9 mouse cellular contexts compared by ENCODE assay signal in genomic region chr11:74924149-74924548, GRCm38 (mm10). TPM values are rescaled to one million over a fixed set of nuclear protein-coding genes. Genes with fewer than 3 reads are reported as not detected.
A peak's percentile ranks its signal among the peaks of the same experiment; 100 is the strongest.
DNase-seq lines count a peak whose midpoint lies in the region; ATAC-seq lines count a peak whose summit lies in the region.
"Had no signal": no experiment of that assay in that cellular context is flagged by ENCODE, and none has a peak within 500 bp of the region (broad histone marks: within the 10 kb centered on the region; RNA-seq: fewer than 3 reads in every experiment).

No protein-coding gene starts in this region.

- no peak overlapping the region for H3K9ac ChIP-seq in midbrain, embryonic 11.5 days (ENCODE audit: low read length)
- H3K9ac ChIP-seq in midbrain, embryonic 15.5 days: no peak overlapping the region

- peaks cover 14% of the 10 kb centered on the region for H3K4me1 ChIP-seq in midbrain, embryonic 11.5 days (ENCODE audit: control insufficient read depth, insufficient read depth, low read length)
- H3K4me1 ChIP-seq in midbrain, embryonic 15.5 days: peaks cover 25% of the 10 kb centered on the region
- H3K4me1 ChIP-seq in limb, embryonic 10.5 days: peaks cover 22% of the 10 kb centered on the region

- DNase-seq in adrenal gland, adult (ENCODE audit: inconsistent age in 2 of 2, low spot score in 1 of 2): peak; percentile 36 to 58
- no peak for DNase-seq in adrenal gland, adult 8-10 months
- DNase-seq in midbrain, embryonic 11.5 days (ENCODE audit: low spot score, missing footprints): peak; percentile 78
- peak; percentile 30 to 60 for DNase-seq in cerebellum, postnatal 14 days
- peak; percentile 43 for DNase-seq in limb, embryonic 10.5 days (ENCODE audit: low spot score)
- peak; percentile 51 for DNase-seq in spleen, adult 12 weeks (ENCODE audit: low spot score)
- DNase-seq in urinary bladder, postnatal 25 days (ENCODE audit: low spot score): no peak

- no peak overlapping the region for H3K27ac ChIP-seq in midbrain, embryonic 11.5 days (ENCODE audit: low read depth, low read length)
- no peak overlapping the region for H3K27ac ChIP-seq in midbrain, embryonic 15.5 days
- no peak overlapping the region for H3K27ac ChIP-seq in limb, embryonic 10.5 days
- H3K27ac ChIP-seq: heart, embryonic 15.5 days had no signal

- no peak overlapping the region for H3K4me3 ChIP-seq in midbrain, embryonic 11.5 days (ENCODE audit: low read depth, low read length)
- H3K4me3 ChIP-seq in midbrain, embryonic 15.5 days: no peak overlapping the region
- no peak overlapping the region for H3K4me3 ChIP-seq in limb, embryonic 10.5 days

- ATAC-seq in midbrain, embryonic 11.5 days (ENCODE audit: low FRiP score): no peak
- ATAC-seq in midbrain, embryonic 15.5 days (replicated peaks): no peak

- H3K27me3 ChIP-seq in midbrain, embryonic 11.5 days (ENCODE audit: control insufficient read depth, insufficient read depth, low read length): no peaks in the 10 kb centered on the region
- no peaks in the 10 kb centered on the region for H3K27me3 ChIP-seq in midbrain, embryonic 15.5 days (replicated peaks)
- no peaks in the 10 kb centered on the region for H3K27me3 ChIP-seq in limb, embryonic 10.5 days (ENCODE audit: low read depth, poor library complexity, severe bottlenecking)
- H3K27me3 ChIP-seq: heart, embryonic 15.5 days had no signal

- H3K36me3 ChIP-seq in midbrain, embryonic 11.5 days (ENCODE audit: control insufficient read depth, insufficient read depth, low read length): peaks cover under 1% of the 10 kb centered on the region; the same call in 1 of the 2 replicates
- peaks cover 3% of the 10 kb centered on the region; the same call in 1 of the 2 replicates for H3K36me3 ChIP-seq in midbrain, embryonic 15.5 days (replicated peaks)
- peaks cover 8% of the 10 kb centered on the region for H3K36me3 ChIP-seq in limb, embryonic 10.5 days

- no peak overlapping the region for H3K4me2 ChIP-seq in midbrain, embryonic 11.5 days
- no peak overlapping the region for H3K4me2 ChIP-seq in midbrain, embryonic 15.5 days

- 62% methylated on average over 4 of the region's 4 CpGs for WGBS in midbrain, embryonic 11.5 days
- WGBS in midbrain, embryonic 15.5 days: 61% methylated on average over 4 of the region's 4 CpGs
- WGBS in limb, embryonic 10.5 days: 68% methylated on average over 4 of the region's 4 CpGs

- no peaks in the 10 kb centered on the region for H3K9me3 ChIP-seq in midbrain, embryonic 11.5 days (ENCODE audit: control insufficient read depth, low read length)
- no peaks in the 10 kb centered on the region for H3K9me3 ChIP-seq in midbrain, embryonic 15.5 days
- H3K9me3 ChIP-seq in limb, embryonic 10.5 days (replicated peaks): no peaks in the 10 kb centered on the region
- H3K9me3 ChIP-seq: heart, embryonic 15.5 days had no signal

RNA-seq across cellular contexts. Expression of gene Smg6, which starts 1.5 kb away (rescaled TPM):
- 10 to 100 TPM; 24.7 to 41.9 (median 33.3) TPM for total RNA-seq in adrenal gland, adult 8-10 months (2022)
- 16.0 and 17.9 TPM in 2 replicates for polyA plus RNA-seq in midbrain, embryonic 11.5 days (2014; fragmentation: Nextera tagmentation; extraction: Ambion mirVana)
- 16.0 and 17.1 TPM in 2 replicates for polyA plus RNA-seq in midbrain, embryonic 15.5 days (2015; fragmentation: Nextera tagmentation; extraction: Ambion mirVana)
- 19.6 and 21.5 TPM in 2 replicates for polyA plus RNA-seq in limb, embryonic 10.5 days (2016; fragmentation: Nextera tagmentation; extraction: Ambion mirVana)

RNA-seq across cellular contexts. Expression of gene Srr, which starts 1.6 kb away (rescaled TPM):
- 10 to 100 TPM; 31.0 to 54.6 (median 51.0) TPM for total RNA-seq in adrenal gland, adult 8-10 months (2022)
- 25.9 and 29.7 TPM in 2 replicates for polyA plus RNA-seq in midbrain, embryonic 11.5 days (2014; fragmentation: Nextera tagmentation; extraction: Ambion mirVana)
- polyA plus RNA-seq in midbrain, embryonic 15.5 days (2015; fragmentation: Nextera tagmentation; extraction: Ambion mirVana): 38.6 and 40.4 TPM in 2 replicates
- polyA plus RNA-seq in limb, embryonic 10.5 days (2016; fragmentation: Nextera tagmentation; extraction: Ambion mirVana): 13.2 and 17.3 TPM in 2 replicates

RNA-seq across cellular contexts. Expression of gene Tsr1, which starts 26.3 kb away (rescaled TPM):
- 10 to 100 TPM; 40.9 to 45.4 (median 41.3) TPM for total RNA-seq in adrenal gland, adult 8-10 months (2022)
- polyA plus RNA-seq in midbrain, embryonic 11.5 days (2014; fragmentation: Nextera tagmentation; extraction: Ambion mirVana): 48.9 and 51.3 TPM in 2 replicates
- 26.3 and 28.6 TPM in 2 replicates for polyA plus RNA-seq in midbrain, embryonic 15.5 days (2015; fragmentation: Nextera tagmentation; extraction: Ambion mirVana)
- 55.3 and 61.4 TPM in 2 replicates for polyA plus RNA-seq in limb, embryonic 10.5 days (2016; fragmentation: Nextera tagmentation; extraction: Ambion mirVana)

RNA-seq across cellular contexts. Expression of gene Sgsm2, which starts 27.3 kb away (rescaled TPM):
- total RNA-seq in adrenal gland, adult 8-10 months (2022): 10 to 100 TPM; 29.2 to 30.5 (median 30.0) TPM
- 5.8 and 6.8 TPM in 2 replicates for polyA plus RNA-seq in midbrain, embryonic 11.5 days (2014; fragmentation: Nextera tagmentation; extraction: Ambion mirVana)
- polyA plus RNA-seq in midbrain, embryonic 15.5 days (2015; fragmentation: Nextera tagmentation; extraction: Ambion mirVana): 31.2 and 33.9 TPM in 2 replicates
- 3.0 and 4.1 TPM in 2 replicates for polyA plus RNA-seq in limb, embryonic 10.5 days (2016; fragmentation: Nextera tagmentation; extraction: Ambion mirVana)

Comparison
In these comparisons a context has a peak if more than half of its experiments do, and no peak if none do; other contexts are left out.
1. DNase-seq: peak in adrenal gland, adult (2 of 2), midbrain, embryonic 11.5 days (single experiment), cerebellum, postnatal 14 days (2 of 2), limb, embryonic 10.5 days (single experiment) and spleen, adult 12 weeks (single experiment); none in adrenal gland, adult 8-10 months (single experiment) and urinary bladder, postnatal 25 days (single experiment).